Mouse (Mus musculus): ENCODE data around the gene Skint11. TPM values are rescaled to one million over a fixed set of nuclear protein-coding genes. Genes with fewer than 3 reads are reported as not detected.
"Not testable (repeated sequence)": the region's sequence is repeated elsewhere in the genome, so short reads cannot be mapped to it uniquely, and the experiment has no call there.

Gene Skint11
- not detected in 2 replicates for total RNA-seq (2021)
- long read RNA-seq, experiment 1: 0 reads
- long read RNA-seq, experiment 2: 0 reads

DNA sequence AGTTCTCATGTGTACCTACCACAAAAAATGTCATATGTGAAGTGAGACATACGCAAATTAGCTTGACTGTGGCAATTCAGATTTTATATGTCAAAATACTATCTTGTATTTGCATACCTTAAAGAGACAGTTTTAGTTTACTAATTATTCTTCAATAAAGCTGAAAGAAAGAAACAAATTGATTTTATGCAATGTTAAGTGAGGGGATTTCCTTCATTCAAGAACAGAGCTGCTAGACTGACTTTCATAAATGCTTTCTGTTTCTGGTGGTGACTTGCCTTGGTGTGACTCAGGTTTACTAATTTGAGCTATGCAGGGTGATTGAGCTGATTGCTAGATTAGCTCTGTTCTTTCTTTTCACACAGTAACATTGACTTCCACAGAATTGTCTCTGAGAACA is at the start of gene Skint11:
Skint11 (plus strand) TSS at position 301 of the 400 bp plus-strand sequence.
- no peak for DNase-seq

GRCm38 (mm10) chr4:114161149-114161548 is 2.0 kb upstream of the Skint11 start:
- no peak for DNase-seq

GRCm38 (mm10) chr4:114172898-114173297 is 9.7 kb downstream of the Skint11 start:
- peak; percentile 3 for DNase-seq

- DNase-seq: not testable (repeated sequence)
Observed at GRCm38 (mm10) chr4:114256906-114257305, 93.7 kb downstream of the Skint11 start.

Other genes starting within 250 kb of the Skint11 start
- not detected in 2 replicates for gene Skint5, start 163.9 kb upstream of the Skint11 start, total RNA-seq (2021)
- gene Trabd2b, start 243.3 kb downstream of the Skint11 start, total RNA-seq (2021): 0.90 and 1.0 TPM in 2 replicates